Mouse (Mus musculus): ENCODE results near the gene Ackr3. TPM values are rescaled to one million over a fixed set of nuclear protein-coding genes. Genes with fewer than 3 reads are reported as not detected.
A peak's percentile ranks its signal among the peaks of the same experiment; 100 is the strongest.

Gene Ackr3
- polyA plus RNA-seq, 1 experiment from 2014 or later = 9.0 TPM

- Histone ChIP-seq H3K36me3 (no peaks in the 10 kb centered on the region), H3K9ac (no peak overlapping the region), H3K4me1 (0 out of 2 replicates have a peak, but pooled peaks cover 10% of the 10 kb centered on the region), H3K27me3 (replicated peaks) (peaks cover 14% of the 10 kb centered on the region; the same call in 1 of the 2 replicates), H3K4me3 (no peak overlapping the region), H3K27ac (no peak overlapping the region), H3K4me2 (no peak overlapping the region), H3K9me3 (replicated peaks) (no peaks in the 10 kb centered on the region)
- no peak for ATAC-seq
- 68% methylated on average over 22 of the region's 22 CpGs for WGBS (ENCODE audit: insufficient replicate concordance)
Observed at GRCm38 (mm10) chr1:90231591-90232490, 28.1 kb downstream of the Ackr3 start.

GRCm38 (mm10) chr1:90232491-90232885, 28.7 kb downstream of the Ackr3 start:
- Histone ChIP-seq H3K4me1 (0 out of 2 replicates have a peak, but pooled peaks cover 10% of the 10 kb centered on the region), H3K27ac (no peak overlapping the region), H3K9me3 (replicated peaks) (no peaks in the 10 kb centered on the region), H3K4me2 (no peak overlapping the region), H3K27me3 (replicated peaks) (peaks cover 14% of the 10 kb centered on the region; the same call in 1 of the 2 replicates), H3K36me3 (no peaks in the 10 kb centered on the region), H3K4me3 (no peak overlapping the region), H3K9ac (no peak overlapping the region)
- ATAC-seq = no peak

- H3K9me3 ChIP-seq (replicated peaks) = no peaks in the 10 kb centered on the region
- no peak overlapping the region for H3K4me3 ChIP-seq
- ATAC-seq = no peak
- H3K36me3 ChIP-seq = no peaks in the 10 kb centered on the region
- peaks cover 19% of the 10 kb centered on the region; the same call in 1 of the 2 replicates for H3K27me3 ChIP-seq (replicated peaks)
- no peak overlapping the region for H3K27ac ChIP-seq
- H3K4me2 ChIP-seq = no peak overlapping the region
- WGBS (ENCODE audit: insufficient replicate concordance) = 56% methylated on average over 11 of the region's 11 CpGs
- H3K9ac ChIP-seq = no peak overlapping the region
- H3K4me1 ChIP-seq = peaks cover 2% of the 10 kb centered on the region; the same call in 1 of the 2 replicates
Observed at GRCm38 (mm10) chr1:90234620-90235054, 30.9 kb downstream of the Ackr3 start.

GRCm38 (mm10) chr1:90236640-90237039, 32.9 kb downstream of the Ackr3 start:
- 68% methylated on average over 2 of the region's 2 CpGs for WGBS (ENCODE audit: insufficient replicate concordance)
- Histone ChIP-seq H3K27me3 (replicated peaks) (peaks cover 15% of the 10 kb centered on the region; the same call in 1 of the 2 replicates), H3K4me3 (no peak overlapping the region), H3K4me2 (no peak overlapping the region), H3K4me1 (peaks cover 22% of the 10 kb centered on the region), H3K27ac (no peak overlapping the region), H3K9ac (no peak overlapping the region), H3K36me3 (no peaks in the 10 kb centered on the region), H3K9me3 (replicated peaks) (no peaks in the 10 kb centered on the region)
- no peak for ATAC-seq

GRCm38 (mm10) chr1:90238095-90238888, 34.5 kb downstream of the Ackr3 start:
- Histone ChIP-seq H3K4me3 (no peak overlapping the region), H3K9me3 (replicated peaks) (no peaks in the 10 kb centered on the region), H3K4me1 (peaks cover 38% of the 10 kb centered on the region), H3K4me2 (no peak overlapping the region), H3K27ac (no peak overlapping the region), H3K27me3 (replicated peaks) (peaks cover 15% of the 10 kb centered on the region; the same call in 1 of the 2 replicates), H3K36me3 (no peaks in the 10 kb centered on the region), H3K9ac (no peak overlapping the region)
- ATAC-seq = no peak
- 67% methylated on average over 9 of the region's 9 CpGs for WGBS (ENCODE audit: insufficient replicate concordance)

GRCm38 (mm10) chr1:90239336-90240225, 35.8 kb downstream of the Ackr3 start:
- Histone ChIP-seq H3K4me2 (no peak overlapping the region; the same call in 1 of the 2 replicates), H3K4me3 (no peak overlapping the region), H3K9me3 (replicated peaks) (no peaks in the 10 kb centered on the region), H3K27ac (peak overlapping the region; percentile 77), H3K36me3 (no peaks in the 10 kb centered on the region), H3K9ac (0 out of 2 replicates have a peak overlapping the region, but pooled peaks have one; percentile 54), H3K27me3 (replicated peaks) (peaks cover 10% of the 10 kb centered on the region; the same call in 1 of the 2 replicates), H3K4me1 (peaks cover 51% of the 10 kb centered on the region)
- WGBS (ENCODE audit: insufficient replicate concordance) = 76% methylated on average over 16 of the region's 16 CpGs
- no peak for ATAC-seq

- Histone ChIP-seq H3K4me2 (peak overlapping the region; percentile 18; the same call in 1 of the 2 replicates), H3K9ac (peak overlapping the region; percentile 54), H3K4me3 (no peak overlapping the region), H3K4me1 (peaks cover 58% of the 10 kb centered on the region), H3K27ac (peak overlapping the region; percentile 77), H3K27me3 (replicated peaks) (peaks cover 5% of the 10 kb centered on the region; the same call in 1 of the 2 replicates), H3K36me3 (no peaks in the 10 kb centered on the region), H3K9me3 (replicated peaks) (no peaks in the 10 kb centered on the region)
- ATAC-seq = peak; percentile 92
- 8% methylated on average over 4 of the region's 4 CpGs for WGBS (ENCODE audit: insufficient replicate concordance)
Observed at GRCm38 (mm10) chr1:90240287-90240686, 36.5 kb downstream of the Ackr3 start.

GRCm38 (mm10) chr1:90242444-90242989, 38.7 kb downstream of the Ackr3 start:
- WGBS (ENCODE audit: insufficient replicate concordance) = 48% methylated on average over 8 of the region's 8 CpGs
- Histone ChIP-seq H3K27ac (peak overlapping the region; percentile 12; the same call in 1 of the 2 replicates), H3K4me3 (no peak overlapping the region), H3K9me3 (replicated peaks) (no peaks in the 10 kb centered on the region), H3K4me1 (peaks cover 81% of the 10 kb centered on the region), H3K4me2 (0 out of 2 replicates have a peak overlapping the region, but pooled peaks have one; percentile 6), H3K36me3 (no peaks in the 10 kb centered on the region), H3K27me3 (replicated peaks) (peaks cover 5% of the 10 kb centered on the region; the same call in 1 of the 2 replicates), H3K9ac (peak overlapping the region; percentile 19; the same call in 1 of the 2 replicates)
- peak; percentile 38 for ATAC-seq

GRCm38 (mm10) chr1:90244537-90244936, 40.8 kb downstream of the Ackr3 start:
- Histone ChIP-seq H3K9ac (peak overlapping the region; percentile 45; the same call in 1 of the 2 replicates), H3K4me1 (peaks cover 100% of the 10 kb centered on the region)

GRCm38 (mm10) chr1:90245533-90245932, 41.8 kb downstream of the Ackr3 start:
- Histone ChIP-seq H3K9me3 (replicated peaks) (no peaks in the 10 kb centered on the region), H3K27me3 (replicated peaks) (peaks cover under 1% of the 10 kb centered on the region; the same call in 1 of the 2 replicates), H3K4me2 (no peak overlapping the region), H3K4me1 (peaks cover 100% of the 10 kb centered on the region), H3K27ac (peak overlapping the region; percentile 94), H3K36me3 (no peaks in the 10 kb centered on the region), H3K9ac (peak overlapping the region; percentile 67), H3K4me3 (no peak overlapping the region)
- ATAC-seq = no peak
- WGBS (ENCODE audit: insufficient replicate concordance) = 89% methylated on average over 7 of the region's 7 CpGs

More at GRCm38 (mm10) chr1:90244537-90244936, 40.8 kb downstream of the Ackr3 start:
- 41% methylated on average over 1 of the region's 1 CpGs for WGBS (ENCODE audit: insufficient replicate concordance)
- Histone ChIP-seq H3K27ac (peak overlapping the region; percentile 94; the same call in 1 of the 2 replicates), H3K9me3 (replicated peaks) (no peaks in the 10 kb centered on the region), H3K4me3 (no peak overlapping the region), H3K27me3 (replicated peaks) (no peaks in the 10 kb centered on the region; the same call in 1 of the 2 replicates), H3K4me2 (no peak overlapping the region), H3K36me3 (no peaks in the 10 kb centered on the region)
- ATAC-seq = no peak
